Mouse (Mus musculus) mature B cell (primary cell): ENCODE measurements around the gene Bcl2l1.

Experiments
- in situ Hi-C: fragments of 300-500 bp; cut with MboI; formaldehyde crosslinking; loops from 2 replicates; pipeline ENCODE4 v1.14.3; 2019

Bcl2l1 gene

GRCm38 (mm10) chr2:152737306-152738221, 94.0 kb downstream of the Bcl2l1 start:
- in situ Hi-C loops = no loop called here

DNA sequence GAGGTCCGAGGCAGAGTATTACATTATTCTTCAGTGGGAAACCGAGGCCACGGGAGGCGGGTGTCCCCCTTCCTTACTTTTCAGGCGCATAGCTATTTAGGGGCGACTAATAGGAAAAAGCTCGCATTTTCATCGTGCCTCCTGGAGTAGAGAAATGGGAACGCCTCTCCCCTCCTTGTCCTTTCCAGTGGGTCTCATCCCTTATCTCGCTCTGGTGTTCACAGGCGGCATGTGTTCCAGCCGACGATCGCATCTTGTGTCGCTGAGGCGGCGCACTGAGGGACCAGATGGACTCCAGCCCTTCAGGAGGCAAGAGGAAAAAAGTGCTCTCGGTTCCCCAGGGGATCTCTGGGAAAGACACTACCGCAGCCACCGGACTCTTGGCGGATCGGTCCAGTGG, 94.8 kb downstream of the Bcl2l1 start:
- in situ Hi-C loops = no loop called here

GRCm38 (mm10) chr2:152736090-152736601, 95.4 kb downstream of the Bcl2l1 start, which contains the start of gene Id1:
Id1 (plus strand) TSS chr2:152736251.
- in situ Hi-C loops = no loop called here

DNA sequence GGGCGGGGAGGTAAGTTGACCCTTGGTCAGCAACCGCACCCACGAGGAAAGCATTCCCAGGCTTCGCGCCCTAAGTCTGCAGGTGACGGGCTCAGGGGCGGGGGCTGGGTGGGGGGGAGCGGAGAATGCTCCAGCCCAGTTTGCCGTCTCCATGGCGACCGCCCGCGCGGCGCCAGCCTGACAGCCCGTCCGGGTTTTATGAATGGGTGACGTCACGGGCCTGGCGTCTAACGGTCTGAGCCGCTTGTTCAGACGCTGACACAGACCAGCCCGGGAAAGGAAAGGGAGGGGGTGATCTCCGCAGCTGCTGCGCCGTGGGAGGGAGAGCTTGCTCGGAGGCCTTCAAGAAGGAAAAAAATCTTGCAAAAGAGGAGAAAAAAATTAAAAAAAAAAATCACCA, 96.5 kb downstream of the Bcl2l1 start:
- in situ Hi-C loops = no loop called here

DNA sequence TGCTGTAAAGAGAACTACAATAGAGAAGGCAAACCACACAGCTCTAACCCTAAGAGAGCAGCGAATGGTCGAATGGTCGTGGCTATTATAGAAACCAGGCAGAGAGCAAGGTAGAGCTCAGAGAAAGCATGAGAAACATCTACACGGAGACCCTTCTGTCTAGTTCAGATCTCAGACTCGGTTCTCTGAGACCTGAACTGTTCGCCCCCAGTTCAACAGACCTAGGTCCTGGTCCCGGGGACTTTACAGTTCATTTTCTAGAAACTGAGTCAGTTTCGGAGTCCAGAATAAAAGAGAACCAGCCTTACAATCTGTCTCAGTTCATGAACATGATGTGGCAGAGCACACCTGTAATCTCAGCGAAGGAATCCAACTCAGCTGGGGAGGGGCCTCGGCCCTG, 97.0 kb downstream of the Bcl2l1 start:
- in situ Hi-C loops = no loop called here

DNA sequence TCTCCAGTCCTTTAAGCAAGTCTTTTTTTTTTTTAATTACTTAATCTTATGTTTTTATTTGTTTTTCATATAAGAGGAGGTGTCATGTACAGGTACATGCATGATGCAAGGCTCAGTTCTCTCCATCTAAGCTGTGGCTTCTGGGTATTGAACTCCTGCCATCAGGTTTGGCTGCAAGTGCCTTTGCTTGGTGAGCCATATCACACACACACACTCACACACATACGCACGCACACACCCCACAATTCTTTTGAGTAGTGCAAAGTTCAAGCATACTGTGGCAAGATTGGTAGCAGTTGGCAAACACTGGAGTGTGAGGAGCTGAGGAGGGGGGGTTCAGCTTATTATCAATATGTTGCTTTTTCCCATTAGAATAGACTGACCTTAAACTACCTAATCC, 98.3 kb downstream of the Bcl2l1 start:
- in situ Hi-C loops = no loop called here
